Mouse (Mus musculus) CH12.LX (cell line): ENCODE results near the gene Lsm10. TPM values are rescaled to one million over a fixed set of nuclear protein-coding genes. Genes with fewer than 3 reads are reported as not detected.

ENCODE experiments used
- DNase-seq: peaks from one replicate; pipeline ENCODE4 v3.0.0-alpha.2; 2013; ENCODE audit errors: extremely low read depth
- H3K27ac ChIP-seq: 2 replicates; pipeline ENCODE4 v1.5.1; 2012; ENCODE audit warnings: low read depth, mild to moderate bottlenecking, control low read depth, moderate library complexity; ENCODE audit not compliant: insufficient read depth
- H3K27me3 ChIP-seq: replicated peaks from 2 replicates; pipeline ENCODE3; 2012; ENCODE audit warnings: inconsistent platforms
- H3K36me3 ChIP-seq, 2 experiments: replicated peaks in 1 of 2; 2 replicates each; pipeline versions ENCODE3 to v1.6.1; 2012; ENCODE audit warnings: inconsistent platforms in 1 of 2, low read length in 1 of 2, mild to moderate bottlenecking in 1 of 2, mixed read lengths in 1 of 2, moderate library complexity in 1 of 2; ENCODE audit not compliant: control insufficient read depth in 1 of 2, insufficient read depth in 1 of 2
- H3K4me1 ChIP-seq, 2 experiments: 2 replicates each; pipeline ENCODE4 v1.6.1; 2012; ENCODE audit warnings: inconsistent platforms in 1 of 2, moderate library complexity in 1 of 2; ENCODE audit not compliant: insufficient read depth in 2 of 2, control insufficient read depth in 1 of 2
- H3K4me2 ChIP-seq: 2 replicates; pipeline ENCODE4 v1.6.1; 2012; ENCODE audit warnings: low read depth, mild to moderate bottlenecking, control low read depth; ENCODE audit not compliant: poor library complexity, insufficient read depth, severe bottlenecking
- H3K4me3 ChIP-seq, 3 experiments: fragments of 150-350 bp in 1 of 3; sonication (generic) in 1 of 3; replicated peaks in 1 of 3; 2 replicates each; pipeline versions ENCODE3 to v1.5.1; 2011 to 2012; ENCODE audit warnings: low read depth in 2 of 3, low read length in 2 of 3, mild to moderate bottlenecking in 2 of 3, moderate library complexity in 2 of 3, control low read depth in 1 of 3, improper control_type of control experiment in 1 of 3, inconsistent platforms in 1 of 3, mixed read lengths in 1 of 3; ENCODE audit not compliant: poor library complexity in 1 of 3
- H3K79me2 ChIP-seq: replicated peaks from 2 replicates; pipeline ENCODE4 v1.6.1; 2012; ENCODE audit warnings: mild to moderate bottlenecking, moderate library complexity; ENCODE audit not compliant: control insufficient read depth, poor library complexity, insufficient read depth, severe bottlenecking; ENCODE audit errors: extremely low read depth
- H3K9ac ChIP-seq: 2 replicates; pipeline ENCODE4 v1.6.1; 2012; ENCODE audit warnings: low read depth, mild to moderate bottlenecking, control low read depth, moderate library complexity; ENCODE audit not compliant: insufficient read depth
- H3K9me3 ChIP-seq: replicated peaks from 2 replicates; pipeline ENCODE3; 2012; ENCODE audit warnings: low read length, inconsistent platforms, mixed read lengths
- BHLHE40 ChIP-seq: IDR thresholded peaks from 2 replicates; pipeline ENCODE4 v1.6.1; 2011; ENCODE audit warnings: mild to moderate bottlenecking, low read depth, low read length, improper control_type of control experiment
- CHD2 ChIP-seq: IDR thresholded peaks from 2 replicates; pipeline ENCODE4 v1.6.1; 2011; ENCODE audit warnings: low read length, improper control_type of control experiment
- EP300 ChIP-seq: IDR thresholded peaks from 2 replicates; pipeline ENCODE4 v1.6.1; 2011; ENCODE audit warnings: low read length, improper control_type of control experiment
- ETS1 ChIP-seq: conservative IDR thresholded peaks from 2 replicates; pipeline ENCODE4 v1.6.1; 2012; ENCODE audit warnings: low read depth, mild to moderate bottlenecking, inconsistent platforms, low read length, improper control_type of control experiment, moderate library complexity
- GABPA ChIP-seq: IDR thresholded peaks from 2 replicates; pipeline ENCODE4 v1.6.1; 2012; ENCODE audit warnings: low read depth, low read length, improper control_type of control experiment, inconsistent platforms; ENCODE audit not compliant: insufficient replicate concordance
- HCFC1 ChIP-seq: IDR thresholded peaks from 2 replicates; pipeline ENCODE4 v1.6.1; 2012; ENCODE audit warnings: low read depth, mild to moderate bottlenecking, inconsistent platforms, low read length, improper control_type of control experiment
- IRF4 ChIP-seq: IDR thresholded peaks from 2 replicates; pipeline ENCODE4 v1.6.1; 2014; ENCODE audit warnings: low read depth, mild to moderate bottlenecking, inconsistent platforms, low read length, improper control_type of control experiment
- JUN ChIP-seq: IDR thresholded peaks from 2 replicates; pipeline ENCODE4 v1.6.1; 2011; ENCODE audit warnings: low read depth, mild to moderate bottlenecking, low read length, improper control_type of control experiment, moderate library complexity; ENCODE audit not compliant: insufficient read depth
- KAT2A ChIP-seq: IDR thresholded peaks from 2 replicates; pipeline ENCODE4 v1.6.1; 2012; ENCODE audit warnings: low read length, improper control_type of control experiment, inconsistent platforms; ENCODE audit not compliant: insufficient replicate concordance
- MAFK ChIP-seq: IDR thresholded peaks from 2 replicates; pipeline ENCODE4 v1.6.1; 2011; ENCODE audit warnings: low read length, improper control_type of control experiment; ENCODE audit not compliant: insufficient replicate concordance
- MAX ChIP-seq: IDR thresholded peaks from 2 replicates; pipeline ENCODE4 v1.6.1; 2011; ENCODE audit warnings: low read length, improper control_type of control experiment
- MEF2A ChIP-seq: IDR thresholded peaks from 2 replicates; pipeline ENCODE4 v1.6.1; 2014; ENCODE audit warnings: low read depth, mild to moderate bottlenecking, inconsistent platforms, low read length, improper control_type of control experiment, borderline replicate concordance
- MXI1 ChIP-seq: IDR thresholded peaks from 2 replicates; pipeline ENCODE4 v1.6.1; 2011; ENCODE audit warnings: mild to moderate bottlenecking, low read depth, low read length, improper control_type of control experiment
- NELFE ChIP-seq: IDR thresholded peaks from 2 replicates; pipeline ENCODE4 v1.6.1; 2011; ENCODE audit warnings: low read depth, low read length, improper control_type of control experiment
- NRF1 ChIP-seq: IDR thresholded peaks from 2 replicates; pipeline ENCODE4 v1.6.1; 2014; ENCODE audit warnings: low read depth, mild to moderate bottlenecking, inconsistent platforms, low read length, improper control_type of control experiment, moderate library complexity
- POLR2A ChIP-seq: IDR thresholded peaks from 2 replicates; pipeline ENCODE4 v1.6.1; 2011; ENCODE audit warnings: low read depth, mild to moderate bottlenecking, improper control_type of control experiment, low read length
- SMC3 ChIP-seq: IDR thresholded peaks from 2 replicates; pipeline ENCODE4 v1.6.1; 2011; ENCODE audit warnings: low read depth, low read length, improper control_type of control experiment
- TBP ChIP-seq: conservative IDR thresholded peaks from 2 replicates; pipeline ENCODE4 v1.6.1; 2011; ENCODE audit warnings: low read depth, low read length, improper control_type of control experiment
- TCF12 ChIP-seq: IDR thresholded peaks from 2 replicates; pipeline ENCODE4 v1.6.1; 2014; ENCODE audit warnings: low read depth, mild to moderate bottlenecking, inconsistent platforms, low read length, improper control_type of control experiment
- USF1 ChIP-seq: IDR thresholded peaks from 2 replicates; pipeline ENCODE4 v1.6.1; 2014; ENCODE audit warnings: low read depth, mild to moderate bottlenecking, inconsistent platforms, low read length, improper control_type of control experiment
- ZC3H11A ChIP-seq: IDR thresholded peaks from 2 replicates; pipeline ENCODE4 v1.6.1; 2012; ENCODE audit warnings: low read depth, mild to moderate bottlenecking, inconsistent platforms, low read length, improper control_type of control experiment
- ZKSCAN1 ChIP-seq: IDR thresholded peaks from 2 replicates; pipeline ENCODE4 v1.6.1; 2012; ENCODE audit warnings: low read depth, inconsistent platforms, low read length, improper control_type of control experiment, borderline replicate concordance
- ZMIZ1 ChIP-seq: IDR thresholded peaks from 2 replicates; pipeline ENCODE4 v1.6.1; 2012; ENCODE audit warnings: low read depth, mild to moderate bottlenecking, inconsistent platforms, low read length, improper control_type of control experiment
- ZNF384 ChIP-seq: IDR thresholded peaks from 2 replicates; pipeline ENCODE4 v1.6.1; 2012; ENCODE audit warnings: low read depth, low read length, improper control_type of control experiment, inconsistent platforms
- dilution Hi-C: fragments of 300-500 bp; cut with MboI; formaldehyde crosslinking; loops from 2 replicates; pipeline ENCODE4 v1.14.3; 2020; ENCODE audit warnings: low sequenced_read_pairs; ENCODE audit not compliant: extremely low pct_unique_long_range_greater_than_20kb, extremely low pct_ligation_motif_present
- in situ Hi-C: fragments of 300-500 bp; cut with MboI; formaldehyde crosslinking; loops from 3 replicates; pipeline ENCODE4 v1.14.3; 2019; ENCODE audit warnings: low sequenced_read_pairs, low pct_ligation_motif_present, low pct_unique_long_range_greater_than_20kb, mixed read lengths
- polyA plus RNA-seq: library from polyadenylated mRNA; unstranded; fragments of >175 nt; gene quantifications from 2 replicates; pipeline ENCODE4 v1.2.1, GENCODE M21; 2012; ENCODE audit warnings: low read depth; ENCODE audit not compliant: insufficient read length
- total RNA-seq, 2 experiments: library from RNA; depleted of rRNA; stranded (reverse); fragments of 300-350 nt in 1 of 2; fragments of >200 nt in 1 of 2; gene quantifications; 2 replicates each; pipeline ENCODE4 v1.2.3; 2012 to 2014

Gene Lsm10
- total and polyA plus RNA-seq, 3 experiments = 49.2 to 63.9 (median 52.1) TPM

GRCm38 (mm10) chr4:126115411-126115810 is 19.0 kb downstream of the Lsm10 start:
- DNase-seq = no peak
- dilution Hi-C loops = no loop called here
- no peak overlapping the region for H3K9ac ChIP-seq
- H3K4me2 ChIP-seq = no peak overlapping the region
- H3K9me3 ChIP-seq = no peaks in the 10 kb centered on the region
- no peak overlapping the region for H3K4me3 ChIP-seq
- H3K4me1 ChIP-seq = peaks cover 3 to 37% of the 10 kb centered on the region in 2 experiments; a peak in 2 of 4 replicates
- no peak overlapping the region for H3K27ac ChIP-seq
- no peaks in the 10 kb centered on the region for H3K27me3 ChIP-seq
- H3K79me2 ChIP-seq = peaks cover 13% of the 10 kb centered on the region
- no peak for TF ChIP-seq JUN
- TF ChIP-seq USF1 = no peak
- TF ChIP-seq MAX = no peak
- no peak for TF ChIP-seq EP300
- no peak for TF ChIP-seq TCF12
- TF ChIP-seq SMC3 = no peak
- no peak for TF ChIP-seq POLR2A
- TF ChIP-seq MXI1 = no peak
- TF ChIP-seq TBP = no peak
- no peak for TF ChIP-seq BHLHE40
- no peak for TF ChIP-seq ZNF384
- TF ChIP-seq GABPA = no peak
- no peak for TF ChIP-seq NELFE
- TF ChIP-seq ZKSCAN1 = no peak
- TF ChIP-seq HCFC1 = no peak
- no peak for TF ChIP-seq IRF4
- TF ChIP-seq MEF2A = no peak
- no peak for TF ChIP-seq MAFK
- no peak for TF ChIP-seq ETS1
- in situ Hi-C loops = no loop called here
- H3K36me3 ChIP-seq = peaks cover 40 to 65% of the 10 kb centered on the region in 2 experiments

GRCm38 (mm10) chr4:126115871-126116521 is 19.6 kb downstream of the Lsm10 start:
- H3K4me3 ChIP-seq = no peak overlapping the region
- peaks cover 45 to 71% of the 10 kb centered on the region in 2 experiments for H3K36me3 ChIP-seq
- no peak overlapping the region for H3K4me2 ChIP-seq
- peaks cover 3 to 32% of the 10 kb centered on the region in 2 experiments; a peak in 2 of 4 replicates for H3K4me1 ChIP-seq
- H3K79me2 ChIP-seq = peaks cover 11% of the 10 kb centered on the region
- no peak for DNase-seq
- H3K9ac ChIP-seq = no peak overlapping the region
- no peaks in the 10 kb centered on the region for H3K9me3 ChIP-seq
- H3K27ac ChIP-seq = no peak overlapping the region
- TF ChIP-seq KAT2A (no peak), ZMIZ1 (no peak), TCF12 (no peak), CHD2 (no peak), GABPA (no peak), HCFC1 (no peak), NRF1 (no peak), EP300 (no peak), ZC3H11A (no peak)
- TF ChIP-seq, all 38 proteins: peak for 0
- H3K27me3 ChIP-seq = no peaks in the 10 kb centered on the region
- dilution Hi-C loops = no loop called here
- in situ Hi-C loops = no loop called here
